Mouse (Mus musculus) embryonic fibroblast, embryonic 13.5 days (primary cell): ENCODE data around the gene Rabl3.

Source experiments
- CTCF ChIP-seq: IDR thresholded peaks from 2 replicates; pipeline ENCODE4 v1.5.1; 2011; ENCODE audit warnings: mild to moderate bottlenecking, control low read depth, low read length, moderate library complexity, borderline replicate concordance; ENCODE audit not compliant: insufficient read depth
- POLR2A ChIP-seq: IDR thresholded peaks from 2 replicates; pipeline ENCODE4 v1.6.1; 2011; ENCODE audit warnings: low read depth, mild to moderate bottlenecking, control low read depth, low read length, moderate library complexity

- TF ChIP-seq POLR2A = no peak
- no peak for TF ChIP-seq CTCF
Observed at GRCm38 (mm10) chr16:37610333-37610732, 70.6 kb downstream of the Rabl3 start.
